Mouse (Mus musculus) midbrain, embryonic 11.5 days (tissue): ENCODE measurements around the gene Lrrc3c. TPM values are rescaled to one million over a fixed set of nuclear protein-coding genes. Genes with fewer than 3 reads are reported as not detected.
"Not testable (repeated sequence)": the region's sequence is repeated elsewhere in the genome, so short reads cannot be mapped to it uniquely, and the experiment has no call there.

ENCODE experiments used
- ATAC-seq: fragments of 200-750 bp; cut with Nextera tagmentation; 2 replicates; pipeline ENCODE4 v1.8.0; 2017; ENCODE audit warnings: moderate TSS enrichment, moderate library complexity; ENCODE audit not compliant: low FRiP score
- DNase-seq: peaks from one replicate; pipeline ENCODE4 v3.0.0; 2015; ENCODE audit warnings: low spot score; ENCODE audit errors: missing footprints
- H3K27ac ChIP-seq: fragments of 300-500 bp; sonication (generic); 2 replicates; pipeline ENCODE4 v1.5.1; 2014; ENCODE audit warnings: low read depth, low read length
- H3K27me3 ChIP-seq: fragments of 300-500 bp; sonication (generic); 2 replicates; pipeline ENCODE4 v1.6.1; 2014; ENCODE audit warnings: mild to moderate bottlenecking, low read length, moderate library complexity, mixed read lengths; ENCODE audit not compliant: control insufficient read depth, insufficient read depth
- H3K36me3 ChIP-seq: fragments of 300-500 bp; sonication (generic); 2 replicates; pipeline ENCODE4 v1.6.1; 2014; ENCODE audit warnings: mild to moderate bottlenecking, low read length, moderate library complexity, mixed read lengths; ENCODE audit not compliant: control insufficient read depth, insufficient read depth
- H3K4me1 ChIP-seq: fragments of 300-500 bp; sonication (generic); 2 replicates; pipeline ENCODE4 v1.6.1; 2014; ENCODE audit warnings: low read length; ENCODE audit not compliant: control insufficient read depth, insufficient read depth
- H3K4me2 ChIP-seq: fragments of 300-500 bp; sonication (generic); 2 replicates; pipeline ENCODE4 v1.6.1; 2014; ENCODE audit warnings: mild to moderate bottlenecking, moderate library complexity
- H3K4me3 ChIP-seq: fragments of 300-500 bp; sonication (generic); 2 replicates; pipeline ENCODE4 v1.5.1; 2014; ENCODE audit warnings: low read depth, low read length
- H3K9ac ChIP-seq: fragments of 300-500 bp; sonication (generic); 2 replicates; pipeline ENCODE4 v1.6.1; 2014; ENCODE audit warnings: low read length
- H3K9me3 ChIP-seq: fragments of 300-500 bp; sonication (generic); 2 replicates; pipeline ENCODE4 v1.6.1; 2016; ENCODE audit warnings: low read length; ENCODE audit not compliant: control insufficient read depth
- WGBS: fragments of 180-500 bp; shearing (Covaris S2); extraction: QIAGEN DNeasy Blood & Tissue Kit; methylation state at CpG from one replicate; pipeline ENCODE4 v1.1.7; 2014; 5-methylcytosine and 5-hydroxymethylcytosine counted together
- polyA plus RNA-seq: library from polyadenylated mRNA; unstranded; fragments of >200 nt; fragmentation: Nextera tagmentation; extraction: Ambion mirVana; gene quantifications from 2 replicates; pipeline ENCODE4 v1.2.1, GENCODE M21; 2014

Lrrc3c gene
- polyA plus RNA-seq, 1 experiment from 2014 or later: not detected

DNA sequence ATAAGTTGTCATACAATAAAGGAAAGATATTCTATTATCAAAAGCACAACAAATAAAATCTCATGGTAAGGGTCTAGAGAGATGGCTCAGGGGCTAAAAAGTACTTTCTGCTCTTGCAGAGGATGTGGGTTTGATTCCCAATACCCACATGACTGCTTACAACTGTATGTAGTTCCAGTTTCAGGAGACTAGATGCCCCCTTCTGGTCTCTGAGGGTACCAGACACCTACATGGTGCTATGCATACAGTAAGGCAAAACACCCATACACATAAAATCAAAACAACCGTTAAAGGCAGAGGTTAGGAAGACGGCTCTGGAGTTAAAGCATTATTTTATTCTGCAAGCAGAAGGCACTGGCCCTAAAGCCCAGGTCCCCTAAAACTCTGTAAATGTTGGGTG, 5.9 kb downstream of the Lrrc3c start:
- WGBS: 82% methylated on average over 2 of the region's 2 CpGs
- Histone ChIP-seq H3K27me3 (peaks cover 2% of the 10 kb centered on the region; the same call in 1 of the 2 replicates), H3K9me3 (no peaks in the 10 kb centered on the region), H3K27ac (no peak overlapping the region), H3K36me3 (no peaks in the 10 kb centered on the region), H3K9ac (no peak overlapping the region), H3K4me1 (peaks cover 5% of the 10 kb centered on the region), H3K4me3 (no peak overlapping the region), H3K4me2 (no peak overlapping the region)
- no peak for DNase-seq
- no peak for ATAC-seq

DNA sequence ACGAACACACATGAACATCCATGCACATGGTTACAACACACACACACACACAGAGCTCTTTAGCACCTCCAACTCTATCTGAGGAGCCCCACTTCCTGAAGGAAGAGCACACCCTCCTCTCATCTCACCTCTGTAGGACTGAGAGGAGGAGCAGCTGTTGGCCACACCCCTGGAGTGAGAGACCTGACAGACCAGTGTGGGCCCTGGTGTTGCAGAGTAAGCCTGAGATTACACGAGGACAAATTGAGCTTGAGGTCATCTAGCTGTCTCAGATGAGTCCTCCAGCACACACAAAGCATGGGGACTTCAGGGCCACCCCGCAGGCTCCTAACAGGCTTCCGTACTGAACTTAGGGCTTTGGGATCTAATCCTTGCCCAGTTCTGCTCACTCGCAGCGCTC, 6.8 kb downstream of the Lrrc3c start:
- ATAC-seq, H3K4me2 ChIP-seq, H3K9ac ChIP-seq, H3K9me3 ChIP-seq, H3K4me1 ChIP-seq, H3K4me3 ChIP-seq, H3K36me3 ChIP-seq, DNase-seq, H3K27me3 ChIP-seq, H3K27ac ChIP-seq: not testable (repeated sequence)
- 69% methylated on average over 6 of the region's 6 CpGs for WGBS

DNA sequence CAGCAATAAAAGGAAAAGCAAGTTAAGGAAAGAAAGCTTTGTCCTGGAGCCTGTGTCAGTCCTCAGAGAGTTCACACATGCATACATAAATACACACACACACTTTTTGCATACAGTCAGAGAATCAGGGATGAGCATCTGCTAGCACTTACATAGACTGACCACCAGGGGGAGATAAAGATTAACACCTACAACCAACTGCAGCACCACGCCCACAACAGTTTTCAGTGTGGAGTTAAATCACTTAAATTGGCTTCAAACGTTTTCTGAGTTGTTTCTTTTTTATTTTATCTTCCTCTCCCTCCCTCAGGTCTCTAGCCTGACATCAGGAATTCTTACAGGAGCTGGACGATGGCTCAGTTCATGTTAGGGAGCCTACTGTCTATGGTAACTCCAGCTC, 8.7 kb downstream of the Lrrc3c start:
- DNase-seq: peak; percentile 89
- ATAC-seq: no peak
- WGBS: 11% methylated on average over 3 of the region's 3 CpGs
- Histone ChIP-seq H3K4me2 (no peak overlapping the region), H3K27me3 (no peaks in the 10 kb centered on the region), H3K9me3 (no peaks in the 10 kb centered on the region), H3K36me3 (no peaks in the 10 kb centered on the region), H3K9ac (no peak overlapping the region), H3K27ac (no peak overlapping the region), H3K4me3 (no peak overlapping the region), H3K4me1 (peaks cover 5% of the 10 kb centered on the region)

DNA sequence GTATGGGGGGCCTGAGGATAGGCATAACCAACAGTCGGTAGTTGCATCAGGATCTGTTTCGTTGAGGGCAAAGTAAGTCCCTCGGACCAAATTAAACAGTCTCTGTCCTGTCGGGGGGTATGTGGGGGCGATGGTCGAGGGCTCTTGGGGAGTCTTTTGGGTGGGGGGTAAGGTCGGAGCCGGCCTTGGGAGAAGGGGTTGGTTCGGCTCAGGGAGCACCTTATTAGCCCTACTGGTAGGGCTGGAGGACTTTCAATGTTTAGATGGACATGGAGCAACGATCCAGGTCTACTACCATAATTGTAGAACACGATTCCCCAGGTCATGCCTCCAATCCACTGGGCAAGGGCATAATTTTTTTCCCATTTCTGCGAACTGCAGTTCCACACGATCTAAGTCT, 22.7 kb downstream of the Lrrc3c start:
- no peak for ATAC-seq
- WGBS: 92% methylated on average over 13 of the region's 13 CpGs

DNA sequence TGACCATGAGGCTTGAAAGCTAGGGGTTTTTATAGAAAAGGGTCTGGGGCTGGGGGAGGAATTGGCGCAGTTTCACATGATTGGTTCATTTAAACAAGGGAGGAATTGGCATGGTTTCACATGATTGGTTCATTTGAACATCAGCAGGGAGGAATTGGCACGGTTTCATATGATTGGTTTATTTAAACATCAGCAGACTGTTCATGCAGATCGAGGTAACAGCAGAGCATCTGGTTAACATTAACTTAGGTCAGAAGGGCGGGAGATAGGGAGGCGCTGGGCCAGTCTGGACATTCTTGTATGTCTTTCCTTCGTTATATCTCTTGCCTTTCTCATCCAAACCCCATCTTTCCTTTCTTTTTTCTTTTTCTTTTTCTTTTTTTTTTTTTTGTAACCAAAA, 25.9 kb downstream of the Lrrc3c start:
- WGBS: 81% methylated on average over 6 of the region's 6 CpGs
- ATAC-seq, H3K36me3 ChIP-seq, H3K27me3 ChIP-seq, H3K4me3 ChIP-seq, H3K27ac ChIP-seq, H3K4me1 ChIP-seq, H3K9ac ChIP-seq, H3K9me3 ChIP-seq, H3K4me2 ChIP-seq, DNase-seq: not testable (repeated sequence)

More for the DNA sequence above, 22.7 kb downstream of the Lrrc3c start:
- H3K4me3 ChIP-seq: no peak overlapping the region
- no peak overlapping the region for H3K4me2 ChIP-seq
- H3K36me3 ChIP-seq: no peaks in the 10 kb centered on the region
- H3K27ac ChIP-seq: no peak overlapping the region
- no peaks in the 10 kb centered on the region for H3K9me3 ChIP-seq
- no peak for DNase-seq
- no peaks in the 10 kb centered on the region for H3K27me3 ChIP-seq
- H3K4me1 ChIP-seq: no peaks in the 10 kb centered on the region
- H3K9ac ChIP-seq: no peak overlapping the region

DNA sequence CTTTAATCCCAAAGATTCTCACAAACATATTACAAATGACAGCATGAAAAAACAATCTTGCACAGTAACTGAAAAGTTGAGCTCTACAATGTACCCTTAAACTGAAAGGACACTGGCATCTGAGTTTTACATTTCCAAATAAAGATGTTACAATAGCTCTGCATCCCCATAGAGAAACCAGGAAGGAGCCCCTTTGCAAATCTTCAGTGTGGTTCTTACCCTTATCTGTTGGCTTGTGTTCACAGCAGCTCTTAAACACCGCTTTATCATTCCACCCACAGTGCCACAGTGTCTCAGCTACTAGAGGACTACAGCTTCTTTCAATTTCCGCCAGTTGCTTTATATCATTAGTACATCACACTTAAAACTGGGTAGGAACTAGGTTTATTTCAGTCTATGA, 26.3 kb downstream of the Lrrc3c start:
- H3K36me3 ChIP-seq, H3K9ac ChIP-seq, H3K4me1 ChIP-seq, ATAC-seq, DNase-seq, H3K4me3 ChIP-seq, H3K4me2 ChIP-seq, H3K27ac ChIP-seq, H3K27me3 ChIP-seq, H3K9me3 ChIP-seq: not testable (repeated sequence)
- WGBS: 89% methylated on average over 2 of the region's 2 CpGs

DNA sequence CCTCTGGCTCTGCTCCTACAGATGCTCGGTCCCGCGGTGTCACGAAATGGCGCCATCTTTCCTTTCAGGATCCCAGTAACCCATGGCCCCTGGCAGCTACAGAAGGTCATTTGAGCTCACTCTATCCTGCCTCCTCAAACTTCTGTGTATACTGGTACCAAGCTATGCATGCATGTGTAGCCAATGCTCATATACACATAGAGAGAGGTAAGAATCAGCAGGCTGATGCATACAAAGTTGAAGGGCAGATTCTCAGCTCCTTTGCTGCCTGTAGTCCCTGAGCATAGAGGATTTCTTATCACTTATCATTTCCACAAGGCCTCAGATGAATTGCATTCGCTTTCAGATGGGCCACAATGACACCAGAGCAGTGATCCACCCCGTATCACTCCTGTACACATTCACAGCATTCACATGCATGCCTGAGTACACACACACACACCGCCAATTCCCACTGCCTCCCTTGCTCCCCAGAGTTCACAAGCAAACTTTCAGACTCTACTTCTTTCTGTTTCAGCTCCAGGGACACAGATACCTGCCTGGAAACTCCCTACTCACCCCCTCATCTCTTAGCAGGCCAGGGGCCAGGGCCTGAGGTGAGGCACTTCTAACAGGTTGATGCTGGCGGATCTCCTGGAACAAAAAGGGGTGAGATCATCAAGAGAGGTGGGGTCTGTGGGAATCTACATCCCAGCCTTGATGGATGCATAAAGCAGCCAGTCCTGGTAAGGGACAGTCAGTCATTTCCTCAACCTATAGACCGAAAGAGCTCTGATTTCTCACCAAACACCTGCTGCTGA, 27.7 kb downstream of the Lrrc3c start, which contains the start of the genes Gm12355 and Gsdma3:
TSS of gene Gm12355 (minus strand) at position 51 of the 800 bp plus-strand sequence.
TSS of gene Gsdma3 (plus strand) at position 750 of the 800 bp plus-strand sequence.
- 89% methylated on average over 10 of the region's 10 CpGs for WGBS

DNA sequence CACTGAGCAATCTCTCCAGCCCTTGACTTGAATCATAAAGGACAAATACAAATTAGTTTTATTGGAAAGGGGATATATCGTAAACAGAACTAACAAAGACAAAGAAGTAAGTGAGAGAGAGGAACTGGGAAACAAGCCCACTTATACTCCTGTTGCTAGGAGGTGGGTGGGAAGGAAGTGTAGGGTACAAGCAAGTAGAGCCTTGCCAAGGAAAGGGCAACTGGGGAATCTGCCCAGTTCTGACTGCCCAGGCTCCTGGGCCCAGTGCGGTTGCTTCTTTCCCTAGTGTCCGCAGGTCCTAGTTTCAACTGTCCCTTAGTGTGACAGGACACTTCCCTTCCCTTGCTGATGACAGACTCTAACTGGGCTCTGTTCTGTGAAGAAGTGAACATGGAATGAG, 30.6 kb downstream of the Lrrc3c start:
- H3K27ac ChIP-seq: no peak overlapping the region
- no peak overlapping the region for H3K9ac ChIP-seq
- no peaks in the 10 kb centered on the region for H3K4me1 ChIP-seq
- H3K4me2 ChIP-seq: no peak overlapping the region
- H3K36me3 ChIP-seq: no peaks in the 10 kb centered on the region
- H3K4me3 ChIP-seq: no peak overlapping the region
- ATAC-seq (no peak), DNase-seq (no peak)
- no peaks in the 10 kb centered on the region for H3K9me3 ChIP-seq
- 95% methylated on average over 3 of the region's 3 CpGs for WGBS
- no peaks in the 10 kb centered on the region for H3K27me3 ChIP-seq

More for the DNA sequence above, 27.7 kb downstream of the Lrrc3c start, which contains the start of the genes Gm12355 and Gsdma3:
- Histone ChIP-seq H3K4me2 (no peak within 1 kb of the TSS), H3K4me3 (no peak within 1 kb of the TSS), H3K4me1 (no peaks in the 10 kb centered on the region), H3K36me3 (no peaks in the 10 kb centered on the region), H3K9ac (no peak within 1 kb of the TSS), H3K27ac (no peak within 1 kb of the TSS), H3K27me3 (no peaks in the 10 kb centered on the region), H3K9me3 (no peaks in the 10 kb centered on the region)
- ATAC-seq: no peak
- no peak for DNase-seq

DNA sequence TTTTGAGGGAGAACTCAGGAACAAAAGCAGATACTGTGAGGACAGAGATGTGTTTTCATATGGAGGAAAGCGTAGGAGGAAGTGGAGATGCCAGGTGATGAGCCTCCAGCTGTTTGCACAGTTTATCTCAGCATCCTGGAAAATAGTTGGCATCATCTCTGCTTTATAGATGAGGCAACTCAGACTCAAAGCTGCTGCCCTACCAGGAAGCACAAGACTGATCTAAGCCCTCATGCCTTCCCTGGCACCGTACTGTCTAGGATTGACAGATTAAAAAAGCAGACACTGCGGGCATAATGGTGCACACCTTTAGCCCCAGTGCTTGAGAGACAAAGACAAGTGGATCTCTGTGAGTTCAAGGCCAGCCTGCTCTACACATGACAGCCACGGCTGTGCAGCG, 32.6 kb downstream of the Lrrc3c start:
- H3K27me3 ChIP-seq: no peaks in the 10 kb centered on the region
- WGBS: 94% methylated on average over 5 of the region's 5 CpGs
- no peaks in the 10 kb centered on the region for H3K4me1 ChIP-seq
- no peaks in the 10 kb centered on the region for H3K36me3 ChIP-seq
- ATAC-seq: no peak
- no peak overlapping the region for H3K9ac ChIP-seq
- H3K4me2 ChIP-seq: no peak overlapping the region
- no peak overlapping the region for H3K27ac ChIP-seq
- DNase-seq: no peak
- H3K9me3 ChIP-seq: no peaks in the 10 kb centered on the region
- no peak overlapping the region for H3K4me3 ChIP-seq
